Mouse (Mus musculus) testis, adult 2 months (tissue): Measurements from ENCODE around the gene Morn3. TPM values are rescaled to one million over a fixed set of nuclear protein-coding genes. Genes with fewer than 3 reads are reported as not detected.

Experiments used
- H3K27ac ChIP-seq: fragments of 200-500 bp; 2 replicates; pipeline ENCODE4 v1.5.1; 2012; ENCODE audit warnings: low read depth, low read length; ENCODE audit not compliant: control insufficient read depth, insufficient read depth
- H3K27me3 ChIP-seq: fragments of 200-500 bp; 2 replicates; pipeline ENCODE4 v1.6.1; 2012; ENCODE audit warnings: mild to moderate bottlenecking, low read length, moderate library complexity; ENCODE audit not compliant: control insufficient read depth, insufficient read depth
- H3K36me3 ChIP-seq: fragments of 200-500 bp; 2 replicates; pipeline ENCODE4 v1.6.1; 2012; ENCODE audit warnings: mild to moderate bottlenecking, low read length; ENCODE audit not compliant: control insufficient read depth, insufficient read depth
- H3K4me1 ChIP-seq: fragments of 200-500 bp; 2 replicates; pipeline ENCODE4 v1.6.1; 2012; ENCODE audit warnings: low read length; ENCODE audit not compliant: control insufficient read depth, insufficient read depth
- H3K4me3 ChIP-seq: fragments of 200-500 bp; 2 replicates; pipeline ENCODE4 v1.5.1; 2012; ENCODE audit warnings: low read depth, mild to moderate bottlenecking, low read length, moderate library complexity, mixed read lengths; ENCODE audit not compliant: control insufficient read depth
- CTCF ChIP-seq: fragments of 200-500 bp; IDR thresholded peaks from 2 replicates; pipeline ENCODE4 v1.5.1; 2012; ENCODE audit warnings: low read depth, mild to moderate bottlenecking, inconsistent platforms, low read length, moderate library complexity; ENCODE audit not compliant: control insufficient read depth, insufficient read depth, insufficient replicate concordance
- POLR2A ChIP-seq: fragments of 200-500 bp; IDR thresholded peaks from 2 replicates; pipeline ENCODE4 v1.6.1; 2012; ENCODE audit warnings: low read depth, mild to moderate bottlenecking, inconsistent platforms, low read length, moderate library complexity; ENCODE audit not compliant: control insufficient read depth
- polyA plus RNA-seq: library from polyadenylated mRNA; depleted of rRNA; stranded (reverse); fragments of >200 nt; gene quantifications from 2 replicates; pipeline ENCODE4 v1.2.3, GENCODE M21; 2012

The Morn3 gene
- polyA plus RNA-seq, 1 experiment, result 285 TPM

DNA sequence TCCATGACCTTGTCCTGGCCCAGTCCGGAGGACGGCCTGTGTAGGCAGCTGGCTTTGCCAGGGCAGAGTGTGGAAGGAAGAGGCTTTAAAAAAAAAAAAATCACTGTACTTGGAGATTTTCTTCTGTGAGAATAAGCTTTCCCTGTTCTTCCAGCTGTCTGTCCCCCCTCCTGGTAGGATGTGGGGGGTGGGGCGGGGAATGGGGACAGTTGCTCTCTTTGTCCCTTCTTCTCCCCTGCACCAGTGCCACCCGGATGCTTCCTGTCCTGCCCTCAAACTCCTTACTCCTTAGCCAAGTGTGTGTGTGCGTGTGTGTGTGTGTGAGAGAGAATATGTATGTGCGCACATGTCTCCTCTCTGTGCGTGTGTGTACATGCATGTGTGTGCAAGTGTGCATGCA lies 17.1 kb downstream of the Morn3 start:
- no peak for TF ChIP-seq POLR2A
- TF ChIP-seq CTCF, result no peak
- Histone ChIP-seq H3K4me1 (peaks cover 6% of the 10 kb centered on the region), H3K36me3 (no peaks in the 10 kb centered on the region), H3K4me3 (no peak overlapping the region), H3K27ac (no peak overlapping the region), H3K27me3 (no peaks in the 10 kb centered on the region)

DNA sequence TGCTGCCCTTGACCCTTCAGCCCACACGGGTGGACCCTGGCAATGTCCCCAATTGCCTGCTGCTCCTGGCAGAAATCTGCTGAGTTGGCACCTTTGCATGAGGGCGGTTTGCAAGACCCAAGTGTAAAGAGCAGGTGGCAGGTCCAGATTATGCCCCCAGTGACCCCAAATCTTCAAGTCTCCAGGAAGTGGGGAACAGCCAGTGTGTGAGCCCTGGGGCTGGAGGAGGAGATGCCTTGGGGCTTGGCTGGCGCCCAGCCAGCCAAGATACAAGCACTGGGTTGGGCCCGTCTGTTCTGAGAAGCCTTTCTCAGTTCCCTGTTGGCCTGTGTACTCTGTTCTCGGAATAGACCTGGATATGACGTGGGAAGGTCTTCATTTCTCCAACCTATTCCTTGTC lies 19.4 kb downstream of the Morn3 start:
- TF ChIP-seq POLR2A (no peak), CTCF (no peak)

DNA sequence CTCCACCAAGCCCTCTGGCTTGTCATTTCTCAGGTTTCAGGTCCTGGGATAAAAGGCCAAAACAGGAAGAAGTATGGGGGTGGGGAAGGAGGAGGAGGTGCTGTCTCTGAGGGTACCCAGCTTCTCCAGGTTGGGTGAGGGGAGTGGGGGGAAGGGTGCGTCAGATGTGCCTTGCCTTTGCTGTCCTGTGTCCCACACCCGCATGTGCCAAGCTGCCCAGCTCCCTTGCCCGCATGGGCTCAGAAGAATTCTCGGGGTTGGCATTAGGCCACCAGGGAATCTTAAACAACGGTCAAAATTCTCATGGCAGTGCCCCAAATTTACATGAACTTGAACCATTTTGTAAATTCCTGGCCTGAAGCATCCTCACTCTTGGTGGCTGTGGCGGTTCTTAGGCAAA lies 20.4 kb downstream of the Morn3 start:
- H3K4me3 ChIP-seq, result no peak overlapping the region
- H3K27me3 ChIP-seq, result no peaks in the 10 kb centered on the region
- H3K36me3 ChIP-seq, result no peaks in the 10 kb centered on the region
- H3K27ac ChIP-seq, result no peak overlapping the region
- TF ChIP-seq POLR2A, result no peak
- no peak for TF ChIP-seq CTCF
- peaks cover 6% of the 10 kb centered on the region for H3K4me1 ChIP-seq

More for the DNA sequence above, 19.4 kb downstream of the Morn3 start:
- Histone ChIP-seq H3K4me3 (no peak overlapping the region), H3K27me3 (no peaks in the 10 kb centered on the region), H3K27ac (no peak overlapping the region), H3K4me1 (peaks cover 6% of the 10 kb centered on the region), H3K36me3 (no peaks in the 10 kb centered on the region)

DNA sequence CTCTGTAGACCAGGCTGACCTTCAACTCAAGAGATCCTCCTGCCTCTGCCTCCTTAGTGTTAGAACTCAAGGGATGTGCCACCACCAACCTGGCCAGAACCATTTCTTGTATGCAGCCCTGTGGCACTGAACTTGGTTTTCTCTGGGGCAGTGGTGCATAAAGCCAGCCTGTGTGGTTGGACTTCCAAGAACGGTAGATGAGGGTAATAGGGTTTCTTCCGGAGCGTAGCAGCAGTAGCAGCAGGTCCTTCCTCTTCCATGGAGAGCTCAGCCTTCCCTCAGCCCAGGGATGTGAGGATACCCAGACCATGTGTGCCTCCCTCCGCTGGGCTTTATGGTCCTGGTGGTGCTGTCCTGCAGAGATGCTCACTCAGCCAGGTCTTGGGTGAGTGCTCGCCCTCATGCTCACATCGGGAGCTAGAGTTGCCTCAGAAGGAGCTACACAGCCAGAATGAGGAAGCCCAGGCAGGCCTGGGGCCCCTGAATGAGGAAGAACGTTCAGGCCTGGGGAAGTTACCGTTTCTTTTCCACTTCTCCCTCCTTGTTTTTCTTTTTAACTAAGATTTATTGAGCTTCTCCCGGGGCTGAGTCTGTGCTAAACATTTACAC lies 21.7 kb downstream of the Morn3 start:
- peaks cover 6% of the 10 kb centered on the region for H3K4me1 ChIP-seq
- no peak for TF ChIP-seq POLR2A
- TF ChIP-seq CTCF, result no peak
- H3K27me3 ChIP-seq, result no peaks in the 10 kb centered on the region

DNA sequence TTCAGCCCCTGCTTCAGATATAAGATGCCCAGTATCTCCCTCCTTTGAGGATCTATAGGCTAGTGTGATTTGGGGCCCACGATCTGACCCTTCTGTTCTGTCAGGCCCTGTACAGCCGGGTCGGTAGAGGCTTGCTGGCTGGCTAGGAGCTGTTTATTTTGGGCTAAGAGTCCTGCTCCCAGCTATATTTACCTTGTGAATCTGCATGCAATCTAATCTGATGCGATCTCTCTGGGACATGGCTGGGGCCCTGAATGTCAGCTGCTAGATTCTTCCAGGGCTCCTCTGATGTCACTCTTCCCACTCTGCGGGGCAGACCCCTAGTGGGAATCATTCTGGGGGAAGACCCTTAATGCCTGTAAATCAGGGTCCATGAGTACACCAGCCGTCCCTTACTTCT lies 22.5 kb downstream of the Morn3 start:
- Histone ChIP-seq H3K27me3 (no peaks in the 10 kb centered on the region), H3K4me3 (no peak overlapping the region)
- TF ChIP-seq CTCF (no peak), POLR2A (no peak)

More for the DNA sequence above, 21.7 kb downstream of the Morn3 start:
- H3K36me3 ChIP-seq, result no peaks in the 10 kb centered on the region
- no peak overlapping the region for H3K27ac ChIP-seq
- no peak overlapping the region for H3K4me3 ChIP-seq

DNA sequence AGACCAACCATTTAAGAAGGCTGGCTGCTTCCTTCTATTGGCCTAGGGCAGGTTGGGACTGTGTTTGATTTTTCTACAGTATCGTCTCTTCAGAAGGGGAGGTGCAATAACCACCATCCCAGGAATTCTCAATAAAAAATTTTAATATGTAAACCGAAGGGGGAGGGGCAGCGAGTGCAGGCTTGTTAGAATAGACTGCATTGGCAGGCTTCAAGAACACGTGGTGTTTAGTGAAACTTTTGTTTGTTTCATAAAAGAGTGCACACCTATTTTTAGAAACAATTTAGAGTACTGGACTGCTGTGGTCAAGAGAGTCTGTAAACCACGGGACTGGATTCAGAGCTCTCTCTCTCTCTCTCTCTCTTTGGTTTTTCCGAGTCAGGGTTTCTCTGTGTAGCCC lies 23.8 kb downstream of the Morn3 start:
- H3K27me3 ChIP-seq, result no peaks in the 10 kb centered on the region
- no peaks in the 10 kb centered on the region for H3K36me3 ChIP-seq
- TF ChIP-seq POLR2A (no peak), CTCF (no peak)
- peaks cover 3% of the 10 kb centered on the region; the same call in 1 of the 2 replicates for H3K4me1 ChIP-seq
- H3K4me3 ChIP-seq, result no peak overlapping the region
- H3K27ac ChIP-seq, result no peak overlapping the region

More for the DNA sequence above, 22.5 kb downstream of the Morn3 start:
- Histone ChIP-seq H3K27ac (no peak overlapping the region), H3K36me3 (no peaks in the 10 kb centered on the region), H3K4me1 (peaks cover 4% of the 10 kb centered on the region)

DNA sequence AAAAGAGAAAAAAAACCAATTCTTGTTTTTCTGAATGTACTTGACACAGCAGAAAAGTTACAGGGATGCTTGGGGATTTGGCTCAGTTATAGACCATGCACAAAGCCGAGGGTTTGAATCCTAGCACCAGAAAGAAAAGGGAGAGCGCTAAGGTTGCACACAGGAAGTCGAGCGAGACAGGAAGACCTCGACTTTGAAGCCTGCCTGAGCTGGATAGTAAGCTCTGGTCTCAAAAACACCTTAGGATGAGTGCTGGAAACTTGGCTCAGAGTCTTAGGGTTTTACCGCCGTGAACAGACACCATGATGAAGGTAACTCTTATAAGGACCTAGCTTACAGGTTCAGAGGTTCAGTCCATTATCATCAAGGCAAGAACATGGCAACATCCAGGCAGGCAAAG lies 25.4 kb downstream of the Morn3 start:
- TF ChIP-seq POLR2A, result no peak
- H3K4me1 ChIP-seq, result peaks cover 3% of the 10 kb centered on the region; the same call in 1 of the 2 replicates
- no peak overlapping the region for H3K4me3 ChIP-seq
- H3K27me3 ChIP-seq, result no peaks in the 10 kb centered on the region
- H3K27ac ChIP-seq, result no peak overlapping the region
- no peaks in the 10 kb centered on the region for H3K36me3 ChIP-seq

DNA sequence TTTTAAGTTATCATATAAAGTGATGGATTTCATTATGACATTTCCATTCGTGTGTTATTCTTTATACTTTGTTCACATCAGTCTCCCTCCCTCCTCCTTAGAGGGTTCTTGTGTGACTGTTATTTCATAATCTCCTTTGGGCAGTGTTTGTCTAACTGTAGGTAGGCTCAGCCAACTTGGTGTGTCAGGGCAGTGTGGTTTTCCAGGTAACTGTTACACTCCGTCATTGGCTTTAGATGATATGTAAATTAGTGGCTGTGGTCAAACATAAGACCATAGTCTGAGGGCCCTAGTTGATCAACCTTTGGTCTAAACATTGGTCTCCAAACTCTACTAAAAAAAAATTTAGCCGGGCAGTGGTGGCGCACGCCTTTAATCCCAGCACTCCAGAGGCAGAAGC lies 26.4 kb downstream of the Morn3 start:
- no peak for TF ChIP-seq CTCF
- TF ChIP-seq POLR2A, result no peak
- Histone ChIP-seq H3K27ac (no peak overlapping the region), H3K4me1 (peaks cover 11% of the 10 kb centered on the region), H3K27me3 (no peaks in the 10 kb centered on the region), H3K4me3 (no peak overlapping the region), H3K36me3 (no peaks in the 10 kb centered on the region)
